Mouse (Mus musculus): ENCODE measurements around the gene Akap5.

The Akap5 gene

GRCm38 (mm10) chr12:76324679-76325431 lies at the start of gene Akap5:
Akap5 (plus strand) TSS chr12:76324891.
- in situ Hi-C loops (cut with MboI, MseI) = no loop called here

- in situ Hi-C loops (cut with MboI, MseI) = no loop called here
These were observed 46.5 kb upstream of the Akap5 start for GRCm38 (mm10) chr12:76278209-76278608.

- in situ Hi-C loops (cut with MboI, MseI) = no loop called here
These were observed 44.1 kb upstream of the Akap5 start for GRCm38 (mm10) chr12:76280556-76280955.

GRCm38 (mm10) chr12:76281111-76281660 lies 43.5 kb upstream of the Akap5 start:
- in situ Hi-C loops (cut with MboI, MseI) = no loop called here

- in situ Hi-C loops (cut with MboI, MseI) = no loop called here
These were observed 42.6 kb upstream of the Akap5 start for GRCm38 (mm10) chr12:76282132-76282531.

GRCm38 (mm10) chr12:76282532-76283173 lies 42.0 kb upstream of the Akap5 start:
- in situ Hi-C loops (cut with MboI, MseI) = no loop called here

GRCm38 (mm10) chr12:76285418-76285817 lies 39.3 kb upstream of the Akap5 start:
- in situ Hi-C loops (cut with MboI, MseI) = no loop called here

- in situ Hi-C loops (cut with MboI, MseI) = no loop called here
These were observed 36.7 kb upstream of the Akap5 start for GRCm38 (mm10) chr12:76287986-76288385.

GRCm38 (mm10) chr12:76288494-76288893 lies 36.2 kb upstream of the Akap5 start:
- in situ Hi-C loops (cut with MboI, MseI) = no loop called here

- in situ Hi-C loops (cut with MboI, MseI) = no loop called here
These were observed 35.3 kb upstream of the Akap5 start for GRCm38 (mm10) chr12:76289428-76289827.

- in situ Hi-C loops (cut with MboI, MseI) = no loop called here
These were observed 34.4 kb upstream of the Akap5 start for GRCm38 (mm10) chr12:76290271-76290670.

GRCm38 (mm10) chr12:76293192-76293591 lies 31.5 kb upstream of the Akap5 start:
- in situ Hi-C loops (cut with MboI, MseI) = no loop called here

GRCm38 (mm10) chr12:76297830-76298229 lies 26.9 kb upstream of the Akap5 start:
- in situ Hi-C loops (cut with MboI, MseI) = no loop called here

- in situ Hi-C loops (cut with MboI, MseI) = no loop called here
These were observed 25.3 kb upstream of the Akap5 start for GRCm38 (mm10) chr12:76299361-76299906.

GRCm38 (mm10) chr12:76300367-76300766 lies 24.3 kb upstream of the Akap5 start:
- in situ Hi-C loops (cut with MboI, MseI) = no loop called here

GRCm38 (mm10) chr12:76303474-76303873 lies 21.2 kb upstream of the Akap5 start:
- in situ Hi-C loops (cut with MboI, MseI) = no loop called here

- in situ Hi-C loops (cut with MboI, MseI) = no loop called here
These were observed 20.5 kb upstream of the Akap5 start for GRCm38 (mm10) chr12:76304199-76304598.

- in situ Hi-C loops (cut with MboI, MseI) = no loop called here
These were observed 19.6 kb upstream of the Akap5 start for GRCm38 (mm10) chr12:76305107-76305506.

GRCm38 (mm10) chr12:76306852-76307561 lies 17.7 kb upstream of the Akap5 start:
- in situ Hi-C loops (cut with MboI, MseI) = no loop called here

- in situ Hi-C loops (cut with MboI, MseI) = no loop called here
These were observed 16.7 kb upstream of the Akap5 start for GRCm38 (mm10) chr12:76307964-76308363.

GRCm38 (mm10) chr12:76308436-76308835 lies 16.3 kb upstream of the Akap5 start:
- in situ Hi-C loops (cut with MboI, MseI) = no loop called here

- in situ Hi-C loops (cut with MboI, MseI) = no loop called here
These were observed 14.7 kb upstream of the Akap5 start for GRCm38 (mm10) chr12:76310007-76310406.
